Mouse (Mus musculus) liver, embryonic 16.5 days (tissue): ENCODE results near the gene Nr5a2. TPM values are rescaled to one million over a fixed set of nuclear protein-coding genes. Genes with fewer than 3 reads are reported as not detected.

Experiments
- ATAC-seq: fragments of 200-750 bp; cut with Nextera tagmentation; 2 replicates; pipeline ENCODE4 v1.8.0; 2017; ENCODE audit warnings: low read depth, mild to moderate bottlenecking, moderate number of reproducible peaks, moderate library complexity
- H3K27ac ChIP-seq: fragments of 300-500 bp; sonication (generic); 2 replicates; pipeline ENCODE4 v1.5.1; 2014; ENCODE audit warnings: mild to moderate bottlenecking, low read length
- H3K27me3 ChIP-seq: fragments of 300-500 bp; sonication (generic); 2 replicates; pipeline ENCODE4 v1.6.1; 2014; ENCODE audit warnings: low read depth, low read length, mixed read lengths; ENCODE audit not compliant: control insufficient read depth, insufficient read depth
- H3K36me3 ChIP-seq: fragments of 300-500 bp; sonication (generic); 2 replicates; pipeline ENCODE4 v1.6.1; 2014; ENCODE audit warnings: mild to moderate bottlenecking; ENCODE audit not compliant: control insufficient read depth, insufficient read depth
- H3K4me1 ChIP-seq: fragments of 300-500 bp; sonication (generic); 2 replicates; pipeline ENCODE4 v1.6.1; 2014; ENCODE audit warnings: low read depth, low read length, mixed read lengths; ENCODE audit not compliant: control insufficient read depth
- H3K4me2 ChIP-seq: fragments of 300-500 bp; sonication (generic); 2 replicates; pipeline ENCODE4 v1.6.1; 2014; ENCODE audit warnings: low read depth, low read length, mixed read lengths
- H3K4me3 ChIP-seq: fragments of 300-500 bp; sonication (generic); 2 replicates; pipeline ENCODE4 v1.5.1; 2014; ENCODE audit warnings: low read depth, mild to moderate bottlenecking, low read length
- H3K9ac ChIP-seq: fragments of 300-500 bp; sonication (generic); 2 replicates; pipeline ENCODE4 v1.6.1; 2014; ENCODE audit warnings: low read depth, low read length
- H3K9me3 ChIP-seq: fragments of 300-500 bp; sonication (generic); replicated peaks from 2 replicates; pipeline ENCODE4 v1.6.1; 2016; ENCODE audit warnings: low read length; ENCODE audit not compliant: control insufficient read depth
- WGBS: fragments of 180-500 bp; shearing (Covaris S2); extraction: QIAGEN DNeasy Blood & Tissue Kit; methylation state at CpG from one replicate; pipeline ENCODE4 v1.1.7; 2014; ENCODE audit not compliant: insufficient replicate concordance; 5-methylcytosine and 5-hydroxymethylcytosine counted together
- polyA plus RNA-seq: library from polyadenylated mRNA; unstranded; fragments of >200 nt; fragmentation: Nextera tagmentation; extraction: Ambion mirVana; gene quantifications from 2 replicates; pipeline ENCODE4 v1.2.1, GENCODE M21; 2015

Nr5a2 gene
- polyA plus RNA-seq, 1 experiment from 2014 or later: 2.9 TPM

- Histone ChIP-seq H3K36me3 (no peaks in the 10 kb centered on the region), H3K4me2 (peak overlapping the region; percentile 20; the same call in 1 of the 2 replicates), H3K9me3 (no peaks in the 10 kb centered on the region), H3K4me3 (no peak overlapping the region), H3K4me1 (peaks cover 9% of the 10 kb centered on the region), H3K27ac (peak overlapping the region; percentile 82), H3K27me3 (no peaks in the 10 kb centered on the region), H3K9ac (no peak overlapping the region)
- WGBS: 55% methylated on average over 6 of the region's 6 CpGs
- ATAC-seq: peak; percentile 84
Observed at GRCm38 (mm10) chr1:136929743-136930142, 30.5 kb downstream of the Nr5a2 start.

- no peaks in the 10 kb centered on the region for H3K27me3 ChIP-seq
- no peak overlapping the region for H3K27ac ChIP-seq
- 58% methylated on average over 9 of the region's 9 CpGs for WGBS
- H3K4me1 ChIP-seq: peaks cover 7% of the 10 kb centered on the region
- no peak overlapping the region for H3K4me3 ChIP-seq
- no peaks in the 10 kb centered on the region for H3K36me3 ChIP-seq
- ATAC-seq: no peak
- H3K4me2 ChIP-seq: no peak overlapping the region
- no peak overlapping the region for H3K9ac ChIP-seq
- H3K9me3 ChIP-seq: no peaks in the 10 kb centered on the region
Observed at GRCm38 (mm10) chr1:136927428-136927827, 32.8 kb downstream of the Nr5a2 start.

DNA sequence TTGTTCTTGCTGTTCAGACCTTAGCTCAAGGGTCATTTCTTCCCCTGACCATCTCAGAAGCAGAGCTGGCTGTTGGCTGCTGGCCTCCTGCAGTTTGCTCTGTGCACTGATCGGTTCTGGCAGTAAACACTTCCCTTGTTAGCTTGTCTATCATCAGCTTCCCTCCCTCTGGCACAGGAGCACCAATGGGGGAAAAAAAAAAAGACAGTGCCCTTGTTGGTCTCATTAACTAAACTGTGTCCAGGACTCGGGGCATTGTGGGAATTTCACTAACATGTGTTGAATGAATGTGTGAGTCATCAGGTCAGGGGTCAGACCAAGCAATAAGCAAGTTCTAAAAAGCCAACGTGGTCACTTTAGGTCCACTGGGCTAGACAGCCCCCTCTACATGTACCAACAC lies 34.2 kb downstream of the Nr5a2 start:
- Histone ChIP-seq H3K27me3 (no peaks in the 10 kb centered on the region), H3K4me3 (no peak overlapping the region), H3K36me3 (no peaks in the 10 kb centered on the region), H3K9ac (no peak overlapping the region), H3K27ac (peak overlapping the region; percentile 37; the same call in 1 of the 2 replicates), H3K4me1 (peaks cover 7% of the 10 kb centered on the region), H3K9me3 (no peaks in the 10 kb centered on the region), H3K4me2 (no peak overlapping the region)
- WGBS: 14% methylated on average over 3 of the region's 3 CpGs
- ATAC-seq: peak; percentile 49

DNA sequence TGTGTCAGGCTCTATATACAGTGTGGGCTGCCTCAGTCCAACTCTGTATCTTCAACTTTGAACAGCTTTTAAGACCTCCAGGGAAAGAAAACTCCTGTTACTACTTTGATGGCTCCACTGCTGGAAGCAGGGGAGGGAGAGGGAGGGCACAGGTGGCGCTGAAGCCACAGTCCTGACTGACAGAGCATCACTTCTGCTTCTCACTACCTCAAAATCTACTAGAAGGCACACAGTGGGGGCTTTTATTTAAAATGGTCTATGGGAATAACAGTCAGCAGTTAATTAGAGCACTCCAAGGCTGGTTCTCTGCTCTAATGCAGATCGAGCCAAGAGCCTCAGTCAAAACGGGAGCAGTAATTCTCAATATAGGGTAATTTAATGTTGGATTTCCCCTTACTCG lies 40.2 kb downstream of the Nr5a2 start:
- no peak overlapping the region for H3K9ac ChIP-seq
- H3K27ac ChIP-seq: no peak overlapping the region
- H3K4me2 ChIP-seq: no peak overlapping the region
- no peak for ATAC-seq
- no peaks in the 10 kb centered on the region for H3K36me3 ChIP-seq
- H3K4me3 ChIP-seq: no peak overlapping the region
- WGBS: 65% methylated on average over 4 of the region's 4 CpGs
- H3K27me3 ChIP-seq: no peaks in the 10 kb centered on the region
- peaks cover 2% of the 10 kb centered on the region; the same call in 1 of the 2 replicates for H3K4me1 ChIP-seq
- no peaks in the 10 kb centered on the region for H3K9me3 ChIP-seq

DNA sequence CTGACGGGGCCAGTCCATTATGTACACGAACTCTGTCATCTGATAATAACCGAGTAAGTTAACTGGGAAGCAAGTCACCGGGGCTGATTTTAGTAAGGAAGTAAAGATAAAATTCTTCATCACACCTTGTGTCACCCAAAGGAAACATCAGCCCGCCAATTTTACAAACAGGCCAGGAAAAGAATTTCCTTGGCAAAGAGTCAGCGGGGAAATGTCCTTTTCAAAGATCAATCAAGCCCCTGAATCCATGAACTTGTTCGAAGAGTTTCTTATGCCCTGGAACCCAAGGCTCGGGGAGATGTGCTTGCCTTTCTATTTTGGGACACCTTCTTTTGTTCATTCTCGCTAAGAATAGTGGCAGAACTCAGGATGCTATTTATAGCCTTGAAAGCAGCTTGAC lies 41.5 kb downstream of the Nr5a2 start:
- Histone ChIP-seq H3K9ac (no peak overlapping the region), H3K4me1 (peaks cover 2% of the 10 kb centered on the region; the same call in 1 of the 2 replicates), H3K36me3 (no peaks in the 10 kb centered on the region), H3K4me2 (no peak overlapping the region), H3K27ac (no peak overlapping the region), H3K4me3 (no peak overlapping the region), H3K27me3 (no peaks in the 10 kb centered on the region), H3K9me3 (no peaks in the 10 kb centered on the region)
- 33% methylated on average over 9 of the region's 9 CpGs for WGBS
- no peak for ATAC-seq

GRCm38 (mm10) chr1:136915438-136915837 lies 44.8 kb downstream of the Nr5a2 start:
- Histone ChIP-seq H3K4me2 (no peak overlapping the region), H3K36me3 (no peaks in the 10 kb centered on the region), H3K9me3 (no peaks in the 10 kb centered on the region), H3K27ac (no peak overlapping the region), H3K4me1 (peaks cover 2% of the 10 kb centered on the region; the same call in 1 of the 2 replicates), H3K4me3 (no peak overlapping the region), H3K9ac (no peak overlapping the region), H3K27me3 (no peaks in the 10 kb centered on the region)
- 12% methylated on average over 11 of the region's 11 CpGs for WGBS
- peak; percentile 30; the same call in 1 of the 2 replicates for ATAC-seq

GRCm38 (mm10) chr1:136911996-136912395 lies 48.3 kb downstream of the Nr5a2 start:
- Histone ChIP-seq H3K36me3 (no peaks in the 10 kb centered on the region), H3K4me3 (no peak overlapping the region), H3K4me1 (no peaks in the 10 kb centered on the region), H3K27me3 (no peaks in the 10 kb centered on the region), H3K27ac (no peak overlapping the region), H3K4me2 (no peak overlapping the region), H3K9me3 (no peaks in the 10 kb centered on the region), H3K9ac (no peak overlapping the region)
- 64% methylated on average over 10 of the region's 10 CpGs for WGBS
- no peak for ATAC-seq

DNA sequence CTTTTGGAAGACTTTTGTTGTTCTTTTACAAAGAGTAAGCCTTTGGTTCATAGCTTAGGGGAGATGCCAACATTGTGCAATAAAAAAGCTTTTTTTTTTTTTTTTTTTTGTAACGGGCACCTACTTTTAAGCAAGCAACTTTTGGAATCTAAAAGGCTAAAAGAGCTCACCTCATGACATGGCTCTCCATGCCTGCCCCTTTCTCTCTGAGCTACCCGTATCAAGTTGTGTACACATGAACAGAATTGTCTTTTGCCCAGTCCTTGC lies 48.7 kb downstream of the Nr5a2 start:
- Histone ChIP-seq H3K4me3 (no peak overlapping the region), H3K4me2 (no peak overlapping the region), H3K27ac (no peak overlapping the region), H3K4me1 (no peaks in the 10 kb centered on the region), H3K27me3 (no peaks in the 10 kb centered on the region), H3K36me3 (no peaks in the 10 kb centered on the region), H3K9ac (no peak overlapping the region), H3K9me3 (no peaks in the 10 kb centered on the region)
- ATAC-seq: no peak
- WGBS: 48% methylated on average over 2 of the region's 2 CpGs

DNA sequence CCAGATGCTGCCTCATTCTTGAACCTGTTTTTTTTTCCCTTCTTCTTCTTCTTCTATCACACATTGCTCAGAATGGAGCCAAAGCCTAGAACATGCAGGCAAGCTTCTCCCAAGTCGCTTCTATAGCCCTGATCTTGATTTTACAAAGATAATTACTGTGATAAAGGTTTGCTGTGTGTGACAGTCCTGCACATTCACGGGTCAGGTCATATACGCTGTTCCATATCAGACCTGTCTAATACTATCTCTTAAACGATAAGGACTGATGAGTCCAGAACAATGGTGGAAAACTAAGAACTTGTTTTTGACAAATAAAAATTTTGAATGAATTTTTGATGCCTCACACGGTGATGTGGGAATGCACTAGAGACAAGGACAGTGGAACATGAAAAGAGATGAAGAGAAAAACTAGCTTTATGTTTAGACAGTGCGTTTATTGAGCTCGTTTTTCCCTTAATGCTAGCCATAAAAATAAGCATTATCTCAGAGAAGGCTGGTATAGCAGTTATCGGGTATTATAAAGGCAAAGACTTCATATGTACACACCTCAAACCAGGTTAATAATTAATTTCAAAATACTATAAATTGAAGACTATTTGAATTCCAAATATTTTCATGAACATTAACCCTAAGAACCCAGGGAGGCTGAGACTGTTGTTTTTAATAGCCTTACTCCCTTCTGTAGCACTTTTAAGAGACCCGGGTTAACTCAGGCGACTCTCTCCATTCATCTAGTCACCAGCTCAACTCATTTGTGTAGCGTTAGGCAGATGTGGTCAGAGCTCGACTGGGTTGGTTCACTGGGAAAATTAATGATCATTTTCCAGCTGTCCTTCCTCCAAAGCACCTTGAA lies 49.3 kb downstream of the Nr5a2 start:
- ATAC-seq: no peak
- Histone ChIP-seq H3K36me3 (no peaks in the 10 kb centered on the region), H3K27me3 (no peaks in the 10 kb centered on the region), H3K4me1 (no peaks in the 10 kb centered on the region), H3K4me2 (no peak overlapping the region), H3K27ac (0 out of 2 replicates have a peak overlapping the region, but pooled peaks have one; percentile 41), H3K9ac (no peak overlapping the region), H3K4me3 (no peak overlapping the region), H3K9me3 (no peaks in the 10 kb centered on the region)
- 58% methylated on average over 12 of the region's 12 CpGs for WGBS
